Mouse (Mus musculus) stomach, postnatal 0 days (tissue): ENCODE measurements at regions not wholly inside any gene's neighbourhood (a gene's known extent, or its start where the extent isn't known, plus 50 kb on each side); places are given as distances from the start of the nearest gene placed in this dataset.

Source experiments
- CTCF ChIP-seq: IDR thresholded peaks from 2 replicates; pipeline ENCODE4 v1.5.1; 2016; ENCODE audit warnings: antibody characterized with exemption, low read depth, mild to moderate bottlenecking, moderate library complexity
- EP300 ChIP-seq: optimal IDR thresholded peaks from 2 replicates; pipeline ENCODE3; 2016; ENCODE audit warnings: antibody characterized with exemption

GRCm38 (mm10) chr9:41660576-41660975, 463.5 kb downstream of the Sorl1 start:
- TF ChIP-seq CTCF (no peak), EP300 (no peak)
